Mouse (Mus musculus): ENCODE measurements around the gene Slc16a4. TPM values are rescaled to one million over a fixed set of nuclear protein-coding genes. Genes with fewer than 3 reads are reported as not detected.

The Slc16a4 gene
- total RNA-seq (2021): under 1 TPM in 1 of 2 experiments, not detected in 1; 0.19 TPM
- long read RNA-seq, experiment 1, partial matches to known transcripts: 0 of 3 reads
- long read RNA-seq, experiment 1, other reads (novel, unspliced or antisense): 3 of 3 reads
- long read RNA-seq, experiment 2, partial matches to known transcripts: 0 of 1 reads
- long read RNA-seq, experiment 2, other reads (novel, unspliced or antisense): 1 of 1 reads

DNA sequence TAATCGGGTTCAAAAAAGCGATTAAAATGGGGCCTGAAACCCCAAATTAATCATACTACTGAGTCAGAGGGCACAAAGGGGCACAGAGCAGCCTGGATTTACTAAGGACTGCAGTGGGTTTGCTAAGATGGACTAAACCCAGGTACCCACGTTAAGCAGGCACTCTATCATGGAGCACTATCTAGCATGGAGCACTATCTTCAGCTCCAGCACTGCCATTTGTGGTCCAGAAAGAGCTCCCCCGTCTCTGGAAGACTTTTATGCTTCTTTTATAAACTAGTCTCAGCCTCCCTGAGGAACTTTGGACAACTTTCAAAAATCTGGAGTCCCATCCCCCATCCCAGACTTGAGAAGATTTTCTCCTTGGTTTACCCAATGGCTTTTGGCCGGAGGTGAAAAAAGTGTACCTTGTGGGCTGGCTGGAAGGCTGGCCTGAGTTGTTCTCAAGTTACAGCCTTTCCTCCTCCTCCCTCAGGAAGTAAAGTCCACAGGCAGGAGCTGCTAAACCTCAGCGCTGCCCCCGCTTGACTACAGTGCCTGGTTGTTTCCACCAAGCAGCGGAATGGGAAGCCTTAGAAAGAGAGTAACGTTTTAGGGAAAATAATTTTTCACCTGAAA lies at the start of gene Slc16a4:
Gene Slc16a4 (plus strand): TSS at position 467 of the 618 bp plus-strand sequence.
- peak; percentile 17 for DNase-seq

DNA sequence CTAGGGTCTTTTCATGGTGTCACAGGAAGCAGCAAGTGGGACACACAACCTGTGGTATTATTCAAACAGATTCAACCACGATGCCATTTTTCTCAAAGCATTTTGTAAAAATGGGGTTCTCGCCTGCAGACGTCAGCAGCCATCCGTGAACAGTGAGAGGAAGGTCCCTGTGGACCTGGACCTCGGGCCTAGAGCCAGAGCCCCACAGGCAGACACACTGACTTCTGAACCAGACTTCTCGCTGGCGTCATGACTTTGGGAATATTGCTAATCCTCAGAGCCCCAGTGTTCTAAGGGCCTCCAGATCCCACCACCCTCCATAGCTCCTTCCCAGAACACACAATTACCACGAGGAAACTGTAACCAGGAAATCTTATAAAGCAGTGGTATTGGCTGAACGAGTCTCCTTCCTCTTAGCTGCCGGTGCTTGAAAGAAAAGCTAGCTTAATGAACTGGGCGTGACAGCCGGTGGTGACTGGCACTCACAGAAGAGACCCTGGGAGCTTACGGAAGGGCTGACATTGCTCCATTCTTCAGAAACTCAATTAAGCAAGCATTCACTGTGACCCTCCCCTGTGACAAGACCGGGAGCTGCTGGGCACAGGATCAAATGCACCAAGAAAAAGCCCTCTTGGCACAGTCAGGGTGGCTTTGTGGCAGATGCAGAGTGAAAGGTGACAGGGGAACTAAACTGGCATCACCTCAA lies 49.5 kb upstream of the Slc16a4 start:
- DNase-seq: no peak

DNA sequence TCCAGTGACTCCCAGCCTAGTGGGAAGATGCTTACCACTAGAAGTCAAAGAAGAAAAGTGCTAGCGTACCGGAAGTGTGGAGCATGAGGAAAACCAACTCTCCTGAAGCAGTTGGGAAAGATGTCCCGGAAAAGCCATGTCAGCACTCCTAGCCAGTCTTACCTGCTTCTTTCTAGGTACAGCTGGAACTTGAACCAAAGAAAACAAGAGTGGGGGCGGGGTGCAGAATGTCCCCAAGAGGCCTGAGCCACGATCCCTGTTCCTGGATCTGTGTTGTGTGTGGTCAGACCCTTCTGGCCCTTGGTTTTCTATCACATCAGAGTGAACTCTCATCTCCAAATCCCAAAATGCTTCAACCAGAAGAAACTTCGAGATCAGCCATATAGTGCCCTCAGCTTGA lies 44.2 kb upstream of the Slc16a4 start:
- DNase-seq: no peak

DNA sequence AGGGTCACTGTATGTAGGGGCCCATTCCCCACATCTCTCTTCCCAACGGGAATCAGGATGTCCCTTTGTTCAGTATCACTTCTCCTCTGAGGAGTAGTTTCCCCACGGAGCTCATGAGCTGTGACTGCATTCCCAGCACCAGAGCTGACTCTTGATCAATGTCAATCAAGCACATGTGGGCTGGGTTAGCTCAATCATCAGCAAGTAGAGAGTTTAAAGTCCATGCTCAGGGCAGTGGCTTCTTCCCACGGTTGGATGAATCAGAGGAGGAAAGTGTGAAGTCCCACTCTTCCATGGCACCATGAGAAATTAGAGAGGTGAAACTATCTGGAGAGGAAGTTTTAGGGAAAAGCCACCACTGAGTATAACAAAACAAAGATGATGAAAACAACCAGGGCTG lies 42.0 kb upstream of the Slc16a4 start:
- DNase-seq: no peak

DNA sequence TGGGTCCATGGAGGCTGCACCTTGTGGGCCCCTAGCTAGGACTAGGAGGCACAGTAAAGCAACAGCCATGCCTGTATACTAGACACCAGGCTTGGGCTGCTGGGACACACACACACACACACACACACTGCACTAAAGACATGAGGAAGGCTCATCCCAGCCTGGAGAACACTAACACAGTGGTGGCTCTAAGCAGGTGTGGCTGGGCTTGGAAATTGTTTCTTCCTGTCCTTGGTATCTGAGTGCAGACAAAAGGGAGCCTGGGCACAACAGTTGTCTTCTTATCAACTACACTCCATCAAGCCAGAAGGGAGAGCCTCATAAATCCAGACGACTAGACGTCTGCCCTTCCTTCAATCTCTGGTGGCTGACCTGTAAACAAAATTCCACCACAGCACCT lies 40.7 kb upstream of the Slc16a4 start:
- no peak for DNase-seq

DNA sequence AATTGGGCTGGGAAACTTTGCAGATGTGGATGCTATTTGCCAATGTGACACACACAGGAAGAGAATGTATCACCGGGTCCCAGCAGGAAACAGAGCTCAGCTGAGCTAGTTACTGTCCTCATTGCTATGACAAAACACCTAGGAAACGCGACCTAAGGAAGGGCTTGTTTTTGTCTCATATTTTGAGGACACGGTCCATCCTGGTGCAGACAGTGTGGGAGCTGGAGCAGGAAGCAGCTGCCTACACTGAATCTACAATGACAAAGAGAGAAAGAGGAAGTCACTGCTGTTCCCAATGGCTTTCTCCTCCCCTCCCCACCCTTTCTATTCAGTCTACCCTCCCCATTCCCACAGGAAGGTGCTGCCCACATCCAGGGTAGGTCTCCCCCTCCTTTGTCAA lies 39.0 kb upstream of the Slc16a4 start:
- DNase-seq: no peak

DNA sequence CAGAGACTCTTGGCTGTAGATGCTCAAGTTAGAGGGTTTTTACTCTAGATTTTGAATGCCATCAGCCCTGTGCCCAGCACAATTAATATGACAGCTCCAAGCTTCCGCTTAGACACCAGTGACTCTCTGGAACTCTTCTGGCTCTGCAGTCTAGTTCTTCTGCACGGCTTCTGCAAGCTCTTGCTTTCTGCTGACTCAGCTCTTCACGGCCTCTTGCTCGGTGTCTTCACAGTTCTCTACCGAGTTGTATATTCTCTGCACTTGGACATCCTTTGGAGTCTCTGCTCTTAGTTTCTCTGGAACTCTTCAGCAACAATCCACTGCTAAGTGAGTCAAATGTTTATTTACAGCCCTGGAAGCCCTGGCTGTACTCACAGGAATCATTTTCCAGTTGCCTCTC lies 37.1 kb upstream of the Slc16a4 start:
- no peak for DNase-seq

DNA sequence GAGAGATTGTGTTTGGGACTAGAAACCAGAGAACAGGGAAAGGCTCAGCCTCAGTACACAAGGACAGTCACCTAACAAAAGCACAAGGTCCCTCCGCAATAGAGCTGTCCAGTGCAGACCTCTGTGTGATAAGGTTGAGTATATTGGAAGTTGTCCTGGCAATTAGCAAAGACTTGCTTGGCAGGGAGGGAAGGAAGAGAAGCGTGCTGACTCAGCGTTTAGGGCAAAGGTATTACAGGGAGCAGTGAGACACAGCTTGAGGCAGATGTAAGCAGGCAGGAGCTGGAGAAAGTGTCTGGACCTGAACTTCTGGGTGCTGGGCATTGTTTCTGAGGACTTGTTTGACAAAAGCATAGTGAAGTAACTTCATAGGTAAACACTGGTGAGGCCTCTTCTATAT lies 35.0 kb upstream of the Slc16a4 start:
- DNase-seq: no peak

DNA sequence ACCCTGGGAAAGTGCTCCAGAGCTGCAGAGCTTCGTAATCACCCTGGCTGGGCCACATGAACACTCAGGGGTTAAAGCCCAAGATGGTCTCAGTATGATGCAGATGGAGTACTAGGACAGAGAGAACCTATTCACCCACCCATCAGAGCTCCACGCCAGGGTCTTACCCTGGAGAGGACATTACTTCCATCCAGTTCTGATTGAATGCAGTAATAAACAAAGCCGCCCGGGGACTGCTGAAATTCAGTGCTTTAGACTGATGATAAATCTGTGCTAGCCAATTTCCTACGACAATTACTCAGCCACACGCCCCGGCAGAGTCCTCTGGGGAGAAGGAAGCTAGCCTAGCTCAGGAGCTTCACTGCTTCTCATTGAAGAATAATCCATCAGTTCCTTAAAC lies 34.3 kb upstream of the Slc16a4 start:
- peak; percentile 52 for DNase-seq

DNA sequence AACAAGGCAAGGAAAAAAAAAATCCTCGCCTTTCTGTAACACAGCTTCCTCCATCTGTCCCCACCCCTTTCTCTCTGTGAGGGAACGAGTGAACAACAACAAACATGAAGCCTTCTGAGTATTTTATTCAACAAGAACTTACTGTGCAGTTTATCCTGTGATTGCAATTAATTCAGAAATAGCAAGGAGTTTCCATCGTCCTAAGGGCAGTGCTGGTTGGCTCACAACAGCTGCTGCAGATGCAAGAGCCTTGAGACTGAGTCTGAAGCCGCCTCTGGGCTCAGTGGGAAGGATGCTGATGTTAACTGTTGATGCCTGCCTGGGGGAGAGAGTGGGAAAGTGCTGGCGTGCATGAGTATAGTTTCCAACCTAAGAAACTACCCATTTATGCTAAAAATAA lies 33.1 kb upstream of the Slc16a4 start:
- no peak for DNase-seq

DNA sequence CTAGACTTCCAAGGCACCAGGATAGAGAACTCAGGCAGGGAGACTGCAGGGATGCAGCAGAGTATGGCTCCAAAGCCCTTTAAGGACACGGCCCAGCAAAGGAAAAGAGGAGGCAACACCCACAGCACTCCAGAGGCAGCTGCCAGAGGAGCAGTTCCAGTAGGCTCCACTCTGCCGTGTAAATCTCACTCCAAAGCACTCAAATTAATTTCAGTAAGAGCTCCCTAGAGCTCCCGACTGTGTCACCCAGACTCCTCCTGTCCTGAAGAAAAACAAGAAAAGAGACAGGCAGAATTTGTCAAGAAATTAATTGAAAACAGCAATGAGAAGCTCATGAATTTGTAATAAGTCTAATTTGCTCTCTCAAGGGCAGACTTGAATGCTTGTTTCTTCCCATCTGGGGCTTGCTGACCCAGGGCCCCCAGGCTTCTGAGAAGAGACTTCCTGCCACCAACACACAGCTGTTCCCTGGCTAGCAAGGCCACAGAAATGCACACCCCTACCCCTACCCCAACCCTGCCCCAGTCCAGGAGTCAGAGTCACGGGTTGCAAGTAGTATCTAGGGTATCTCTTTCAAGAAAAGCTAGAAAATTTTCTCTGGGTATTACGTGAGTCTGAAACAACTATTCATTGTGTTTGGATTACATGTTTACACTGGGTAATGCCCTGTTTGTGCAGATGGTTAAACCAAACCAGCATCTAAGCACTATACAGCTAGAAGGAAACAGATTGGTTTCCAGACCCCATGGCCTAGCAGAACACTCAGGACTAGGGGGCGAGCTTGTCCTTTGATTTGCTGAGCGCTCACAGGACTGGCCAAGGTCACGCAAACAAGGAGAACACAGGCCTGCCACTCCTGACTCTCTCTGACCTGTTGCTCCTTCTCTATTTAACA lies 29.8 kb upstream of the Slc16a4 start:
- peak; percentile 70 for DNase-seq

DNA sequence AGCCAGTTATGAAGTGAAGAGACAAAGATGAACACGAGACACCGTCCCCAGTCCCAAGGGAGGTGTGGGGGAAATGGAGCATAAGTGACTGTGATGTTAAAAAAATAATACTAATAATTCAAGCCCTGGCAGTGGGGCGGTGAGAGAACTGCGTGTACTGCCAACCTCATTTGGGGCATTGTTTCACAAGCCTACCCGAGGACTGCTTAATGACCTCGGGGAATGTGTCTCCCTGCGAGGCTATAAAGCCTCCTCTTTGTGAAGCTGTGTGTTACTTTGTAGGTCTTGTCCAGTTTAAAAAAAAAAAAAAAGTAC lies 29.2 kb upstream of the Slc16a4 start:
- DNase-seq: peak; percentile 59

DNA sequence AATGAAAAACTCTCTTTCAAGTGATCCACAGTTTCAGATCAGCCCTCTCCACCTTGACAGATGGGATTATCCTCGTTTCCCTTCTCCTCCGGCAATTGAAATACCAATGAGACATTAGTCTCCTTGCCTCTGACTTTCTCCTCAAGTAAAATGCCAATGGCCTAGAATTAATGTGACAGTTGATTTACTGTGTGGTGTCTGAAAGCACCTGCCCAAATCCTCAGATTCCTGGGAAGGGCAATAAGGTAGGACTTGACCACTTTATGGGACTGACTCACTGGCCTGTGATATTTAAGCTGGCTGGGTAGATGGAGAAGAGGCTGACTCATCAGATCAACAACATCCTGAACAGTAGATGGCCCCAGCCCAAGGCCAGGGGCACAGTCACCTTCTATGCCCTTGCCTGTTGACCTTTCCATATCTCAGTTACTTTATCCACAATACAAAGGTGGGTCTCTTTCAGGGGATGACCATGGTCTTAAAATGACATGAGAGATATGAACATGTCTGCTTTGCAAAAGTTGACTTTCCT lies 24.1 kb upstream of the Slc16a4 start:
- no peak for DNase-seq

DNA sequence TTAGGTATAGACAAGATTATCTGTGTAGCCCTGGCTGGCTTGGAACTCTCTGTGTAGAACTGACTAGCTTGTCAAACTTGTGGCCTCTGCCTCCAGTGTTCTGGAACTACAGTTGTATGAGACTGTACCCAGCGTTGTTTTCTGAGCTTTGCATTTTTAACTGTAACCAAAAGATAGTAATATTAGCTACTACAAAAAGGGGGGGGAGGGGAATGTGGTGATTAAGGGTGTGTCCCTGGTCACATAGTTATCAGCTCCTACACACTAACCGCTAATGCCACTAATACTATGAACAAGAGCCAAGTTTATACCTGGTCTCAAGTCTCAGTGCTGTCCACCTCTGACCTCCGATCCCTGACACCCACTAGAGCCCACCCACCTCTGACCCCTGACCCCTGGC lies 18.6 kb upstream of the Slc16a4 start:
- no peak for DNase-seq

DNA sequence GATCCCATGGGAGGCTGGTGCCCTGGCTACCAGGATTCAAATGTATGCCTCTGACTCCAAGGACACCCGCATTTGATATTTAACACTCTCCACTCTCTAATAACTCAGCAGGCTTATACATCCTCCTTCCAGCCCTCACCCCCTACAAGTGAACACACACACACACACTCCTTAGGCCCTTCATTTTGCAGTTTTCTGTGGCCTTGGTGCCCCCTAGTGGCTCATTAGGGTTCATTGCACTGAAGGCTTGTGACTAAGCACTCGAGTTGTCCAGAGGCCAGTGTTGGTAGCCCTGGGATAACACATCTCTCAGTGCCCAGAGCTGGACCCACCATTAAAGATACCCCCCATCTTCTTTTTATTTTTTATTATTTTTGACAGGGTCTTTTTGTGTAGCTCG lies 17.2 kb upstream of the Slc16a4 start:
- DNase-seq: peak; percentile 53

DNA sequence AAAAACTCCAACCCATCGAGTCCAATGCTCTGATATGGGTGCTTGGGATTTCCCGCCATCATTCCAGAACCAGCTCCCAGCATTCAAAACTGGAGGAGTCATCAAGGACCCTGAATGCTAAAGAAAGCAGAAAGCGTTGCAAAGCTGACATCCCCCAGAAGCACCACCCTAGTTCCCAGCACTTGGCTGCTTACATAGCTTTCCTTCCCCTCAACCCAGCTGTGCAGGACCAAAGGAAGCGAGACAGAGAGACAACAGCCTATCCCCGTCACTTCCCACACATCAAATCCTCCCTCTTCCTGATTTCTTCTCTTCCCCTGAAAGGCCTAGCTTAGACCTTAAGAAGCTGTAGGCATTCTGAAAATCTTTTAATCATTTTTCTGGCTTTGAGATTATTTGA lies 15.7 kb upstream of the Slc16a4 start:
- no peak for DNase-seq

DNA sequence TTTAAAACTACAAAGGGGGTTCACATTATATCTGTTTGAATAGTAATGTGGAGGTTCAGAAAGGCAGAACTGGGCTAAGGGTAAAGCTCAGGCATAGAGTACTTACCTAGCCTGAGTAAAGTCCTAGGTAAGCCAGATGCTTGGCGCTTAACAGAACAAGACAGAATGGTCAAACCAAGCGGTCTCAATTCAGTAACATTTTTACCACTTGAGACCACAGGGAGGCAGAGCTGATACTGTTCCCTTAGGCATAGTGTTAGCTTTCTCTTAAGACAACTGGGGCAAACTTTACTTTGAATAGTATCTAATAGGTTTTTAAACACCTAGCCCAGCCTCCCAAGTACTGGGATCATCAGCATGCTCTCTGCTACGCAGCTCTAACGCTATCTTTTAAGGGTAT lies 15.0 kb upstream of the Slc16a4 start:
- DNase-seq: no peak

DNA sequence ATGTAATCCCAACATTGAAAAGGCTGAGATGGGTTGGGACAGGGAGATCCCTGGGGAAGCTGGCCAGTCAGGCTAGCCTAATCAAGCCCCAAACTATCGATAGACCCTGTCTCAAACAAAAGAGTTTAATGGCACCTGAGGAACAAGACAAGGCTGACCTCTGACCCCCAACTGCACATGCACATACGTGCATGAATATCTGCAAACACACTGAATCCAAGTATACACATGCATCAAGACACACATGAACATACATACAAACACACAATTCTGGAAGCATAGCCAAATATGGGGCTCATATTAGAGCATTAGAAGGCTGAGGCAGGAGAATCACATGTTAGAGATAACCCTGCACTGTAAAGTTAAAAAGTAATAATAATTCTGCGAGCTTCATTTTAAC lies 14.4 kb upstream of the Slc16a4 start:
- DNase-seq: no peak

DNA sequence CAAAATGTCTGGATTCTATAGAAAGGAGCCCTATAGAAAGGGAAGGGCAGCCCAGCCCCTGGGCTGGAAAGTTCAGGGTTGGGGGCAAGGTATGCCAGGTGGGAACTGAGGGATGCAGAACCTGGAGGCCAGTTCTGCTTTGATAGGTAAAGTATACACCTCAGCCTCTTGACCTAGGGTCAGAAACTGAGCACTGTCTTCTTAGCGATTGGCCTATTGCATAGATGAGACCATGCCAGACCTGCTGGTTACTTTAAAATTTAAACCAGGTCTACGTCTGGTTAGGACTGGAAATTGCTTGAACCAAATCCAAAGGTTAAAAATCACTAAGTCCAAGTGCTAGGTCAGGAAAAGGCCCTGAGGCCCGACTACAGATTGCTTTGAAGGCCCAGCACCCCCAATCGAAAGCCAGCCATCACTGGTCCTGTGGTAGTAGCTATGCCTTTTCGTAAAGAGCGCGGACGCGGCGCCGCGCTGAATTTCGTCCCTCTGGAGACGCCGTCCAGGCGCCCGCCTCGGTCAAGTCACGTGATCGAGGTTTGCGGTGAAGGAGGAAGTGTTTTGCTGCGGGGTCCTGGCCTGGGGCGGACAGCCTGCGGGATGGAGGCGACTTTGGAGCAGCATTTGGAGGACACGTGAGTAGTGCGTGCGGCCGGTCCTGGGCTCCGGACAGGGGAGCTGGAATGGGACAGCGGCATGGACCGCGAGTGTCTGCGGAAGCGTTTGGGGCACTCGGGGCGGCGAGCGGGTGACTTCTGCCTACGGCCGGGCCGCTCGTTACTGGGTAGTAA lies 12.4 kb upstream of the Slc16a4 start, which contains the start of gene Lamtor5:
Gene Lamtor5 (plus strand): TSS at position 380 of the 791 bp plus-strand sequence.
- peak; percentile 84 for DNase-seq

DNA sequence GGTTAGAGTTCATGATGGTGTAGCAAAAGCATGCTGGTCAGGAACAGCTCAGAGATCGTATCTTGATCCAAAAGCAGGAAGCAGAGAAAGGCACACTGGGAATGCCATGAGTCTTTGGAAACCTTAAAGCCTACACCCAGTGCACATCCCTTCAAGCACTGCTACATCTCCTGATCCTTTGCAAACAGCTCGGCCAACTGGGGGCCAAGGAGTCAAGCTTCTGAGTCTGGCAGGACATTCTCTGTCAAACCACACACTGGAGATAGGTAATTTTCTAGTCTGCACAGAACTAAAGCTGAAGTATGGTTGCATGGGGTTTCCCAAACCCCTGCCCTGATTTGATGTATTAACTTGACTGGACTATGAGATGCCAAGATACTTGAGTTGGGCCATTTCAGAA lies 4.9 kb upstream of the Slc16a4 start:
- no peak for DNase-seq

DNA sequence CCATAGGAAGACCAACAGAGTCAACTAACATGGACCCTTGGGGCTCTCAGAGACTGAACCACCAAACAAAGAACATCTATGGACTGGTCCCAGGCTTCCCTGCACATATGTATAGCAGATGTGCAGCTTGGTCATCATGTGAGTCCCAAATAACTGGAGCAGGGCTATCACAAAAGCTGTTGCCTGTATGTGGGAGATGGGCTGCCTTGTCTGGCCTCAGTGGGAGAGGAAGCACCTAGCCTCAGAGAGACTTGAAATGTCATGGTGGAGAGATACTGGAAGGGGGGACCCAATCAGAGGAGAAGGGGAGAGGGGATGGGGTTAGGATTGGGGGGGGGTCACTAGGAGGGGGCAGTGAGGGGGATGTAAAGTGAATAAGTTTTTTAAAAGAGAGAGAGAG lies 3.7 kb upstream of the Slc16a4 start:
- DNase-seq: no peak

Data from gastrocnemius, postnatal 25 days (tissue).